Mouse (Mus musculus): ENCODE data around the gene Tada3. TPM values are rescaled to one million over a fixed set of nuclear protein-coding genes. Genes with fewer than 3 reads are reported as not detected.

Gene Tada3
- total and polyA plus RNA-seq, 3 experiments: 25.0 to 62.2 TPM; not detected in 1

DNA sequence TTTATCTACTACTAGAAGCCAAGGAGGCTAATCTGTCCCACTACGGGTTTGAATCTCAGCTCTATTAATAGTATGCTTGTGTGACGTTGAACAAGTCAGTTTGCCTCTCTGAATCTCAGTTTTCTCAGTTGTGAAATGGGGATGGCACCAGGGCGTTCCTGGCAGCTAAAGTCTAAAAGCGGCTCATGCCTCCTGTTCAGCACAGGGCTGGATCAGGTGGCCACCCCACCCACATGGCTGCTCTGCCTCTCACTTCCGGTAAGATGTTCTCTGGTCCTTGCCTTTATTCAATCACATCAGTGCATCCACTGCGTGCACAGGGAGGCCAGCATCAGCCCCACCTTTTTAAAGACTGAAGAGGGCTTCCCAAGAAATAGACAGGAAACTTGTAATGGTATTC lies 27.8 kb upstream of the Tada3 start:
- H3K36me3 ChIP-seq (ENCODE audit: control insufficient read depth in 1 of 2, insufficient read depth in 2 of 2, low read length in 2 of 2): no peaks in the 10 kb centered on the region; a peak in 1 of 4 replicates

DNA sequence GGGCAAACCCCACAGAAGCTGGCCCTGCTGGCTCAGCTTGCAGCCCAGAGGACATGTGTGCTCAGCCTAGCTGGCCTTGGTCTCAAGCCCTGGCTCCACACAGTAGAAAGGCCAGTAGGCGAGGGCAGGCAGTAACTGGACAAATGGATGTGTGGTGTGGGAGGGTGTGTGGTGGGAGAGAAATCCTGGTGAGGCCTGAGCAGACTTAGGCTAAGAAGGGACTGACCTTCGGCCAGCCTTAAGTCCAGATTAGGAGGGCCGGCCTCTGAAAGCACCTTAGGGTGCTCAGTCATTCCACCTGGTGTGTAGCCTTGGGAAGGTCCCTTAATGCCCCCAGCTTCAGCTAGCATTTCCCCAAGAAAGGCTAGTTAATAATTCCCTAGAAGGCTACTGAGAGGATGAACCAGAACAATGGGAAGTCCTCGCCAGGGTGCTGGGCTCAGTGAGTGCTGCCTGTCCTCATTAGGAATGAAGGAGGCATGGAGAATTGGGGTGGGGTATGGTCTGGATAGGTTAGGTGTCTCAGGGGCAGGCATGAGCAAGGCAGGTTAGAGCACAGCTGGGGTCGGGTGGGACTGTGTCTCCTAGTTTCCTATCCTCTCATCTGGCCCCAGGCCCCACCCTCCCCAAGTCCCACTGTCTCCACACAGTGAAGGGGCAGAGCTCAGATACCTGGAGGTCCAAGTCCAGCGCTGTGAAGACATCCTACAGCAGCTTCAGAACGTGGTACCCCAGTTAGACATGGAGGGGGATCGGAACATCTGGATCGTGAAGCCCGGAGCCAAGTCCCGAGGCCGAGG lies 27.2 kb upstream of the Tada3 start:
- no peaks in the 10 kb centered on the region for H3K9me3 ChIP-seq (replicated peaks; ENCODE audit: insufficient read depth, low read length)
- H3K27ac ChIP-seq (ENCODE audit: control insufficient read depth, low read depth, low read length): no peak overlapping the region
- DNase-seq (ENCODE audit: low read depth, low spot score): no peak
- no peaks in the 10 kb centered on the region for H3K4me1 ChIP-seq (ENCODE audit: control insufficient read depth in 1 of 2, insufficient read depth in 2 of 2, low read length in 2 of 2)
- H3K79me2 ChIP-seq (ENCODE audit: control insufficient read depth, insufficient read depth, low read length, poor library complexity): no peaks in the 10 kb centered on the region
- no peaks in the 10 kb centered on the region for H3K27me3 ChIP-seq (ENCODE audit: control insufficient read depth in 1 of 2, insufficient read depth in 2 of 2, low read length in 2 of 2)
- H3K36me3 ChIP-seq (ENCODE audit: control insufficient read depth in 1 of 2, insufficient read depth in 2 of 2, low read length in 2 of 2): no peaks in the 10 kb centered on the region; a peak in 1 of 4 replicates
- TF ChIP-seq NELFE (IDR thresholded peaks at IDR 0.05; ENCODE audit: low read depth, low read length): no peak
- no peak for TF ChIP-seq KAT2A (conservative IDR thresholded peaks at IDR 0.05; ENCODE audit: low read depth, low read length)
- no peak for TF ChIP-seq MYB (IDR thresholded peaks at IDR 0.05; ENCODE audit: low read depth, low read length)
- TF ChIP-seq ZMIZ1 (IDR thresholded peaks at IDR 0.05; ENCODE audit: low read depth, low read length): no peak
- no peak for TF ChIP-seq CTCF (IDR thresholded peaks at IDR 0.05 in 2 of 3, conservative IDR thresholded peaks at IDR 0.05 in 1 of 3; ENCODE audit: control insufficient read depth in 1 of 3, insufficient read depth in 1 of 3, low read depth in 2 of 3, low read length in 3 of 3, poor library complexity in 1 of 3, severe bottlenecking in 1 of 3)
- TF ChIP-seq NRF1 (IDR thresholded peaks at IDR 0.05; ENCODE audit: insufficient read depth, low read depth, low read length, poor library complexity, severe bottlenecking): no peak
- no peak for TF ChIP-seq SMC3 (IDR thresholded peaks at IDR 0.05; ENCODE audit: low read depth, low read length)
- no peak for TF ChIP-seq POLR2A (IDR thresholded peaks at IDR 0.05; ENCODE audit: control insufficient read depth in 1 of 2, insufficient read depth in 1 of 2, low read depth in 1 of 2, low read length in 2 of 2, poor library complexity in 1 of 2)
- TF ChIP-seq POLR2AphosphoS2 (IDR thresholded peaks at IDR 0.05; ENCODE audit: low read length): no peak
- no peak for TF ChIP-seq TCF12 (IDR thresholded peaks at IDR 0.05; ENCODE audit: low read depth, low read length)
- TF ChIP-seq RCOR1 (IDR thresholded peaks at IDR 0.05; ENCODE audit: low read depth, low read length): no peak
- TF ChIP-seq POLR2AphosphoS5 (IDR thresholded peaks at IDR 0.05; ENCODE audit: borderline replicate concordance, low read depth, low read length): no peak
- no peak for TF ChIP-seq RAD21 (IDR thresholded peaks at IDR 0.05; ENCODE audit: low read depth, low read length)
- TF ChIP-seq MAZ (IDR thresholded peaks at IDR 0.05; ENCODE audit: low read depth, low read length): no peak
- H3K9ac ChIP-seq (ENCODE audit: control insufficient read depth, low read depth, low read length, poor library complexity, severe bottlenecking): no peak overlapping the region
- H3K4me3 ChIP-seq (ENCODE audit: control insufficient read depth in 1 of 2, insufficient read depth in 1 of 2, low read depth in 2 of 2, low read length in 2 of 2): no peak overlapping the region

More for the DNA sequence above, 27.8 kb upstream of the Tada3 start:
- H3K9ac ChIP-seq (ENCODE audit: control insufficient read depth, low read depth, low read length, poor library complexity, severe bottlenecking): no peak overlapping the region
- H3K27ac ChIP-seq (ENCODE audit: control insufficient read depth, low read depth, low read length): no peak overlapping the region
- H3K27me3 ChIP-seq (ENCODE audit: control insufficient read depth in 1 of 2, insufficient read depth in 2 of 2, low read length in 2 of 2): no peaks in the 10 kb centered on the region
- no peak for DNase-seq (ENCODE audit: low read depth, low spot score)
- no peaks in the 10 kb centered on the region for H3K79me2 ChIP-seq (ENCODE audit: control insufficient read depth, insufficient read depth, low read length, poor library complexity)
- TF ChIP-seq HCFC1 (IDR thresholded peaks at IDR 0.05; ENCODE audit: low read depth, low read length) (no peak), USF1 (IDR thresholded peaks at IDR 0.05; ENCODE audit: low read depth, low read length) (no peak), MAFK (IDR thresholded peaks at IDR 0.05; ENCODE audit: borderline replicate concordance, low read depth, low read length) (no peak), USF2 (IDR thresholded peaks at IDR 0.05; ENCODE audit: borderline replicate concordance in 1 of 2, insufficient read depth in 1 of 2, low read depth in 1 of 2, low read length in 2 of 2) (no peak), TAL1 (IDR thresholded peaks at IDR 0.05; ENCODE audit: low read length) (no peak), RCOR1 (IDR thresholded peaks at IDR 0.05; ENCODE audit: low read depth, low read length) (no peak), EP300 (IDR thresholded peaks at IDR 0.05; ENCODE audit: low read depth in 1 of 2, low read length in 2 of 2) (no peak), SMC3 (IDR thresholded peaks at IDR 0.05; ENCODE audit: low read depth, low read length) (no peak), NELFE (IDR thresholded peaks at IDR 0.05; ENCODE audit: low read depth, low read length) (no peak), POLR2A (IDR thresholded peaks at IDR 0.05; ENCODE audit: control insufficient read depth in 1 of 2, insufficient read depth in 1 of 2, low read depth in 1 of 2, low read length in 2 of 2, poor library complexity in 1 of 2) (no peak), ZC3H11A (IDR thresholded peaks at IDR 0.05; ENCODE audit: low read depth, low read length) (no peak), CTCF (IDR thresholded peaks at IDR 0.05 in 2 of 3, conservative IDR thresholded peaks at IDR 0.05 in 1 of 3; ENCODE audit: control insufficient read depth in 1 of 3, insufficient read depth in 1 of 3, low read depth in 2 of 3, low read length in 3 of 3, poor library complexity in 1 of 3, severe bottlenecking in 1 of 3) (no peak), E2F4 (IDR thresholded peaks at IDR 0.05; ENCODE audit: borderline replicate concordance, low read depth, low read length) (no peak), KAT2A (conservative IDR thresholded peaks at IDR 0.05; ENCODE audit: low read depth, low read length) (no peak), UBTF (IDR thresholded peaks at IDR 0.05; ENCODE audit: borderline replicate concordance, insufficient read depth, low read depth, low read length) (no peak)
- H3K9me3 ChIP-seq (replicated peaks; ENCODE audit: insufficient read depth, low read length): no peaks in the 10 kb centered on the region
- no peak overlapping the region for H3K4me3 ChIP-seq (ENCODE audit: control insufficient read depth in 1 of 2, insufficient read depth in 1 of 2, low read depth in 2 of 2, low read length in 2 of 2)
- no peaks in the 10 kb centered on the region for H3K4me1 ChIP-seq (ENCODE audit: control insufficient read depth in 1 of 2, insufficient read depth in 2 of 2, low read length in 2 of 2)
